Mouse (Mus musculus): ENCODE data around the gene Erbb4.

Erbb4 gene

GRCm38 (mm10) chr1:68466390-68466960 is 641.4 kb downstream of the Erbb4 start:
- DNase-seq = no peak

DNA sequence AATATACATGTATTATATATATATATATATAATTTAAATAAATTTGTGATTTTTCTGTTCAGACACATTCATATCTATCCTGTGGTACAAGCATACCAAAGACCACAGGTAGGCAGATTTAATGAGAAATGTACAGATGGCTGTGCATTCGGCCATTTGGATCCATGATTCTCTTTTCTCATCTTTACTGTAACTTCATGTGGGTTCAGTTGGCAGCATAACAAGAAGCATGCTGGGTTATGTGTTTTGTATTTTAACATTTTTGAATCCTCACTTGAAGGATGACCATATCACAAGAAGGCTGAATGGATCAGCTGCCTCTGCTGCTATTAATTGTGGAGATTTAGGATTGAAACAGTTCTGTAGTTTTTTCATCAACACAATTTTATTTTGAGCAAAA is 656.6 kb downstream of the Erbb4 start:
- DNase-seq = no peak

DNA sequence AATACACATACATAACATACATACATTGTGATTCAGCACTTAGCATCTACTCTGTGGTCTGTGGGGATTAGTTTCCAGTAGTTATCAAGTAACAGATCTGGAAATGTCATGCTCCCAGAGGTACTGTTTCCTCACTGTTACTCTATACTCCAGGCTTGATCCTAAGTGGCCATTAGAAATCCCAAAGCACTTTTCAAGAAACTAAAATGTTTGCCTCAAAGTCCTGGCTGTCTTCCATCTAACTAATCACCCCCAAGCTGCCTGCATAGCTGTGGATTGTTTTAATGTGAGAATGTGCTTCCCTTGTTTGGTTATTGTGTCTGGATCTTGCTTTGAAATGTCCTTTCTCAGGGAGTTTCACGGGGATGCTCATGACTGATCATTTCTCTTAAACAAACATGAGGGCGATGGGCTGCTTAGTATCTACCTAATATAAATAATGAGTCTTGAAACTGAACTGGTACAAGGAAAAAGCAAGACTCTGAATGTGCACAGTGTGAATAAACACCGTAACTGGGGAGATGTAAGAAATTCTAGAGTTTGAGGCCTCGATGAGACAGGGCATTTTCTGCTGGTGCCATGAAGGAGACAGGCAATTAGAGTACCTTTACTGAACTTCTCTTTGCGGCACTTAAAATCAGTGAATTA is 683.4 kb downstream of the Erbb4 start:
- DNase-seq = no peak

DNA sequence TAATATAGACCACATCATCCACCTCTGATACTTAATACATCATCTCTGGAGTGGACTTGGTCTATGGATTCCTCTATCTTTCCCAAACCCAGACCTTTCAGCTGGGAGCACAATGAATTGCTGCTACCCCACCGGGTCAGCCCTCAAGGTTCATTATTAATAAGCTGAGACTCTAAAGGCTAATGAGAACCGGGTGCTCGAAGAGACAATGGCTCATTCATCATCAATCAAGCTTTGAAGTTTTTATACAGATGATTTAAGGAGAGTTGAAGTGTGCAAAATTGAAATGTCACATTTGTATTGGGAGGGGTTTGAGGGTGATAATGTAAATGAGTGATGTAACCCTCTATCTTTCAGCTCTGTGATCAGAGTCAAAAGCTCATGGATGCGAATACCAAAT is 706.7 kb downstream of the Erbb4 start:
- DNase-seq = no peak

DNA sequence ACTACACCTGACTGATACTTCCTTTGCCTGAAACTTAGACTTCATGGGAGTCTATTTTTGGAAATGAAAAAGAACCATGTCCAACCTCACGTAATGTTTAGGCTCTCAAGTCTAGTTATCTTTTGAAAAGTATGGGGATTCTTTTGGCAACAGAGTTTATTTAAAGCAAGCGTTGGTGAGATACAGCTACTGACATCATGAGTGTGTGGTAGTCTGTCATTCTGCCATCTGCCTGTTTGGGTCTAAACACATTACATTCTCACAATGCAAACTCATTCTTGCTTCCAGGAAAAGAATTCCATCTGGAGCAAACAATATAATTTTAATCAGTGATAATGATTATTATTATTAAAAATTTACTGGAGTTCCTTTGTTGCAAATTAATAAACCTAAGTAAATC is 736.3 kb downstream of the Erbb4 start:
- DNase-seq = no peak

DNA sequence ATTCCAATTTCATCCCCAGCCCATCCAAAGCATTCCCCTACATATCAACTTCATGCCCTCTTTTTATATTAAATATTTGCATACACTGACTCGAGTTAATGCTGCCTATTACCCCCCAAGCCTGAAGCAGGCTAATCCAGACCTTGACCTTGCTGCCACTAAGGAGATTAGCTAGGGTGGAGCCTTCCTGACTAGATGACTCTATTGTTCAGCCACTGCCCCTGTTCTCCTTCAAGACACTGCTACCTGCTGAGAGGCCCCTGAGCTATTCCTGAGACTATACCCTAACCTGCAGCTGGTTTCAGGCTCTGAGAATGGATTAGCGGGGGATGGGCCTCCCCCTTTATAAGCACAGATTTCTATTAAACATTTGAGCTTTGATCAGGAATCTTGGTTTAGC is 774.1 kb downstream of the Erbb4 start:
- DNase-seq = no peak

GRCm38 (mm10) chr1:68305813-68306212 is 802.0 kb downstream of the Erbb4 start:
- peak; percentile 2 for DNase-seq

DNA sequence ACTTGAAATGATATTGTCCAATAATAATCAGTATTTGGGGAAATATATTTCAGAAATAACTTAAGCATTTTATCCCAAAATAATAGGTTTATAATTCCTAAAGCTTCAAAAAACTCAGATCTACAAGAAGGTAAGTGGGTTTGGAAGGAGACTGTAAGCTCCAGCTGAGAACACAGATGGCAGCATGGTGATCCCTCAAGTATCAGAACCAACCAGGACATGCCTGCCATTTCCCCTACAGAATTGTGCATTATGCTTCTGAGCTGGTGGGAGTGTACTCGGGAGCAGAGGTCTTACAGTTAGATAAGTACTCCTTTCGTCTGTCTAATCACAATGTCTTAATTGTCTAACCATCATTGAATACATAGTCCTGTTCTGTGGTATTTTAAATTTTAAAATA is 823.4 kb downstream of the Erbb4 start:
- no peak for DNase-seq

DNA sequence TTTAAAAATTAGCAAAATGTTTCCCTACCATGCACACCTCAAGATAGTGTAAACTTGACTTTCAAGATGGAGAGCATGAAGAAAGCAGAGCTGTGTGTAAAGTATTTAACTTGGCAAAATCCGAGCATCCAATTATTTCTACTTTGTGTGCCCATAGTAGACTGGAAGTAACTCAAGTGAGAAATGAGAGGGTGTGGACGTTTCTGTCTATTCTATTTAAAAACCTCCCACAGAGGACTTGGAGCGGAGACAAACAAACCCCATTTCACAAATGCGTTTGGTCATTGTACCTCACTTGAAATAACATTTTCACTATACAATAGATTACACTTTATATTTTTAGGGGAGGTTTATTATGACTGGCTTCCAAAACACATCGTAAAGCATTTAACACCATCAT is 832.0 kb downstream of the Erbb4 start:
- DNase-seq = no peak

DNA sequence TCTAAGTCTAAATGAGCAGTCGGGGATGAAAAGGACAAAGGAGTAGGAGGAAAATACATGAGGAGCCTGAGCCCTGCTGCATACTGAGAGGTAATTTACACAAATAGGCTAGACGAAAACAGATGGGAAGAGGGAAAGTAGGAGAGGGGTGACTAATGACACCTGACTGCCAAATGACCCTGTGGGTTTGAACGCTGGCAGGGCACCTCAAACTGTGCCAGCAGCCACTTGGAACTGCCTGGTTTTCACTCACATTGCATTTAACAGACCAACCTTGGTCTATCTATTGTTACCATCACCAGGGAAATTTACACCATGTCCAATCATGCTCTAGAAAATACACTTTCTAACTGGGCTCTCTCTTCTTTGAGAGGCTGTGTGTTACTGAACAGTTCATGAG is 929.3 kb downstream of the Erbb4 start:
- no peak for DNase-seq

GRCm38 (mm10) chr1:68155253-68155652 is 952.6 kb downstream of the Erbb4 start:
- DNase-seq = no peak

GRCm38 (mm10) chr1:68150572-68150971 is 957.3 kb downstream of the Erbb4 start:
- DNase-seq = no peak

- DNase-seq = no peak
Measured at GRCm38 (mm10) chr1:68142562-68143350, 965.1 kb downstream of the Erbb4 start.

DNA sequence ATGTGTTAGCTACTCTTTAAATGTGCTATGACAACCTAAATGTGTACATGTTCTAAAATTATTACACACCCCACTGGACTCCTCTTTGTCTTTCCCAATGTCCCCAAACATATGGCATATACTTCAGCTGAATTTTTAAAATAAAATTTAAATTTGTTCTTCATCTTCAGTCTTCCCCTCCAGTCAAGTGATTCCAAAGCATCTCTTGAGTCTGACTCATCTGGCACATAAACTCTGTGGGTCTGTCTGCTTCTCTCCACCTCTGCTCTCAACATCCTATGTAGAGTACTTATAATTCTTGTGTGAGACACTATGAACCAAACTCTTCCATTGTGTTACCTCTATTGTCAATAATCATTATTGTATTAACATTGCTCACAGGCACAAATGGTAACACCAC is 972.9 kb downstream of the Erbb4 start:
- no peak for DNase-seq

GRCm38 (mm10) chr1:68134450-68134849 is 973.4 kb downstream of the Erbb4 start:
- no peak for DNase-seq

- no peak for DNase-seq
Measured at GRCm38 (mm10) chr1:68123541-68123940, 984.3 kb downstream of the Erbb4 start.

DNA sequence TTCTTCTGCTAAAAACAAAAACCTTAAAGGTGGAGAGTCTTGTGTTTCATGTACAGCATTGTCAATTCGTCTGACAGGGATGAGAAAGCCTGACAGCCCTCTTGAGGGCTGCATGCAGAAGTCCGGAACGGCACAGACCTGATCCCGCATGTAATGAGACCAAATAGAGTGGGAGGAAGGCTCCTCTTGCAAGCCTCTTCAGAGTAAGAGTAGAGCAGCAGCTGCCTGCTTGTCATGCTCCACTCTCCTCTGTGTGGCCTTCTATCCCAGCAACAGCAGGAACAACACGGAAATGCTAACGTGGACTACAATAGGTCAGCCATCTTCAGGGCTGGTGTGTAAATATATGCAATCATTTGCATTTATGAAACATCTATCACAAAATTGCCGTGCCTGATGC is 987.5 kb downstream of the Erbb4 start:
- DNase-seq = no peak

DNA sequence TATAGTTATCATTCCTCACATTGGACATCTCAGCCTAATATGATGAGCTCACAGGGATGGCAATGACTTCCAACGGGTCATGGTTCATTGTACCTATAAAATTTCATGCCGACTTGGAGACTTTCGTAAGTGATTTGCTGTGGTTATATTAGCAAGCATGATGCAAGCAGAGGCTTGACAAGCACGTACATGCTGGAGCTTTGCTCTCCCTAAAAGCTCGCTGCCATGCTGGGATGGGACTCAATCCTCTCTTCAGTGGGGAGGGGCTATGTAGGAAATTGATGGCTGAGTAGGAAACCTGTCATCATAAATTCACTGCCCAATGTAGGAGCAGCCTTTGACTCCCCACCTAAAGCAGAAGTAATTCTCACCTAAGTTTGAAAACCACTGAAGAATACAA is 992.1 kb downstream of the Erbb4 start:
- no peak for DNase-seq

GRCm38 (mm10) chr1:68106543-68106860 is 1001.4 kb downstream of the Erbb4 start:
- no peak for DNase-seq

GRCm38 (mm10) chr1:68105834-68106542 is 1001.9 kb downstream of the Erbb4 start:
- DNase-seq = no peak

GRCm38 (mm10) chr1:68089623-68090022 is 1018.2 kb downstream of the Erbb4 start:
- DNase-seq = no peak

- no peak for DNase-seq
Measured at GRCm38 (mm10) chr1:68056494-68056893, 1051.4 kb downstream of the Erbb4 start.

GRCm38 (mm10) chr1:68054715-68055114 is 1053.1 kb downstream of the Erbb4 start:
- no peak for DNase-seq

DNA sequence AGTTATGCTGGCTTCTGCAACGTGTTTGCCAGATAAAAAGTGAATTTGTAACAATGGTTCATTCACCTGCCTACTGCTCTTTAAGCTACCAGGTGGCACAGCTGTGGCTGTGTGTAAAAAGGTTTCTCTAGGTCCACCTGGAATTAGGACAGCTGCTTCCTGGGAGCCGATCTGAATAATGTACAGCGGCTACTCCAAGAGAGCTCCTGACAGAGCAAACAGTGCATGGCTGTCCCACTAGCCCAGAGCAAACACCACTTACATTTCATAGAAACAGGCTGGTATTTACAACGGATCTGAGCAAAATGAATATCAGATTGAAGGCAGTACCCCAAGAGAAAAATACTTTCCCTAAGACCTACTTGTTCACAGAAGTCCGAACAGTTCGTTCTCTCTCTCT is 1058.0 kb downstream of the Erbb4 start:
- no peak for DNase-seq

All from layer of hippocampus, adult 9-11 months (tissue).